Mouse (Mus musculus): ENCODE data around the gene Lhx9.

Lhx9 gene

DNA sequence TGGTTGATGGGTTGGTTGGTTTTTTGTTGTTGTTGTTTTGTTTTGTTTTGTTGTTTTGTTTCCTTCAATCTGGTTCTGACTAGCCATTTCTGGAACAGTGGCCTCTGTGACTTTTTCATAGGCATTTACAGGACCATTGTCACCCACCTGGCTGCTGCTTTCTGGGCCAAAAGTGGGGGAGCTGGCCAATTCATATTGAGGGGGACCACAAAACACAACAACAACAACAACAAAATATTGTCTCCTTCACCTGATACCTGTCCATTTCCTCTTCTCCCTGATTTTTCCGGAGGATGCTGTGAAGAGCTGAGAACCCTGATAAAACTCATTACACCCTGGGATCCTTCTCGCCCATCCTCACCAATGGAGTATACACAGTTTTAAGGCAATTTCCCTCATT lies 9.1 kb downstream of the Lhx9 start:
- no peak for DNase-seq

DNA sequence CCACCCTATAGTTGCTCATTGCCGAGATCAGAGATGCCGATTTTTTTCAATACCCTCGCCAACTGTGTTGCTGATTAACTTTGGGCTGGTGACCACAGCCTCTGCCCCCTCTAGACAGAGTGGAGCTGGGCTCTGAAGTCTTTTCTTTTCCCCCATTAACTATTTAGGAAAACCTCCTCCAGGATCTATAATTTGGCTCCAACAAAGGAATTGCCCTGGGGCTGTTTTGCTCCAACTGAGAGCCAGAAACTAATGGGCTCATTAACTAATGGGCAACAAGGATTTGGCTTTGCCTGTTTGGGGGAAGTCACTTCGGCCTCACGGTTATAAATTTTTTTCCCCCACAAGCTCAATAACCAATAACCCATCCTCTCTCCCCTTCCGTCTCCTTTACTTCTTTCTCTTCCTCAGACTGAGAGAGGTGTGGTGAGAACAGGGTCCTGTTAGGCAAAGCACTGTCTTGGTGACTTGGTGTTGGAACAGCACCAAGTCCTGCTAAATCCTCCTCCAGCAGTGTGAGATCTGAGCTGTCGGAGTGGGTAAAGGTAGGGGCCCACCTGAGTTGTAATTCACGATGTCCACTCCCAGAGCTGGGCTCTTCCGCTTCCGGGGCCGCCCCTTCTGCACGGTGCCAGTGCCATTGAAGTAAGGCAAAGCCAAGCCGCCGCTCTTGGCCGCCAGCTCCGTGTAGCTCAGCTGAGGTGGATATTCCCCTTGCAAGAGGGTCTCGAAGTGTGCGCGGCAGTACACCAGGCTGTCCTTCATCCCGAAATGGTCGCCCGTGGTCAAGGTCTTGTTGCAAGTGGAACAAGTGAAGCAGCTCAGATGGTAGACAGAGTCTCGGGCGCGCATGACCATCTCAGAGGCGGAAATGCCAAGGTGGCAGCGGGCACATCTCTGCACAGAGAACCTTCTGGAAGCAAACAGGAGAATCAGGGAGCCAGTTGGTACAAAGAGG lies 10.3 kb downstream of the Lhx9 start:
- DNase-seq: no peak

DNA sequence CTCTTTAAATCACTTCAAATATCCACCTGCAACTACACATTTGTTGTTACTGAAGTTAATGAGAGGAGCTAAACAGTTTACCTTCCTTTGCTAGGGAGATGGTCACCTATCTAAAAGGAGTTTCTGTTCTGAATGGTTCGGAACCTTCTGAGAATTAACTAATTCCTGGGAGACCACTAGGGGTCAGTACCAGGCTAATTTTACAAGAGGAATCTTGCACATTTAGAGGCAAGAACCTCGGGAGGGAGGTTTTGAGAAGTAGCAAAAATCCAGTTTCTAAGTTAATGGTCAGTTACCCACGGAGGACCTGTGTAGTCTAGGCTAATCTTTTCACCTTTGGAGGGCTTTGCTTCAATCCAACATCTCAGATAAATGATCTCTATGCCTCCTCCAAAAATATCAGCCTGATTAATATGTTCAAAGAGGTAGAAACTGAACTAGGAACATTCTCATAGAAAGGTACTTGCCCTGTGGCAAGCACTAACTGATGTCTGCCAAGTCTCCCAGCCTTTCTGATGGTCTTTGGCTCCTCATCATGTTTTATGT lies 12.9 kb downstream of the Lhx9 start:
- DNase-seq: no peak

DNA sequence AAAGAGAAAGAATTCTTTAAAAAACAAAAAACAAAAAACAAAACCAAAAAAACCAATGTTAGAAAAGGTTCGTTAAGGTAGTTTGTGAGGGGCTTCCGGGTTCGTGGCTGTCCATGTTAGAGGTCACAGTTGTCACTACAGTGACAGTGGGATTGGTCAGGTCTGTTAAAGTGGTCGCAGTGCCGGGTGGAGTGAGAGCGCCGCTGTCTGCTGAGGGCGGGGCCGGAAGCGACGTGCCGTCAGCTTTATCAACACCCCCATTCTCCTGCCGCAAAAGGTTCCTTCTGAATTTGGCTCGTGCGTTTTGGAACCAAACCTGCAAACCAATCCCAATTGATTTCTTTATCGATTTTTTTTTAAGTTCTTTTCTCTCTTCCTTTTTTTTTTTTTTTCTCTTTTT lies 17.1 kb downstream of the Lhx9 start:
- DNase-seq: no peak

DNA sequence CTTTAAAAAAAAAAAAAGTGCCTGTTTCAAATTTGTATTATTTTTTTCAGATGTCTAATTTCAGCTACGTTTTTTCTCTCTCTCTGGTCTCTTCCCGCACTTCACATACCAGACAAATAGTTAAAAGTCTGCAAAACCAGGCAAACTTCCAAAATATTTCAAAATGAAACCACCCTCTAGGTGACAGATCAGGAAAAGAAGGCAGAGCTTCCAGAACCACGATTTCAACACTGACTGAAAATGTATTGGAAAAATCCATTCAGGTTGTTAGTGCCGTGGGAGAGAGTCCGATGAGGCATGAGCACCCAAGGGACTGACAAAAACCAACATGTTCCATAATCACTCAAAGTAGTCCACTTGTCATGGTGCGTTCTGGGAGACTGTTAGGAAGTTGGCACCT lies 21.5 kb downstream of the Lhx9 start:
- DNase-seq: no peak

DNA sequence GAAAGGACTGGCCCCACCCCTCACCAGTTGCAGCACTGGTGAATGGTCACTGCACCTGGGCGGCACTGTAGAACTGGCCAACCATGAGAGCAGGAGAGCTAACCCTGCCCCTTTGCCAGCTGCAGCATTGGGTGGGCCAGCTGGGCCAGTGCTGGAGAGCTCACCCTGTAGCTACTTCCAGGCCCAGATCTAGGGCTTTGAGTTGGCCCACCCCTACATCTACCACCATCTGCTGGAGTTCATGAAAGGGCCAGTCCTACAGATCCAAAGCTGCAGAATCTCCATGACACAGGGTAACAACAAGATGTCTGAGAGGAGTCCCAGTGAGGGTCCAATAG lies 25.4 kb downstream of the Lhx9 start:
- no peak for DNase-seq

DNA sequence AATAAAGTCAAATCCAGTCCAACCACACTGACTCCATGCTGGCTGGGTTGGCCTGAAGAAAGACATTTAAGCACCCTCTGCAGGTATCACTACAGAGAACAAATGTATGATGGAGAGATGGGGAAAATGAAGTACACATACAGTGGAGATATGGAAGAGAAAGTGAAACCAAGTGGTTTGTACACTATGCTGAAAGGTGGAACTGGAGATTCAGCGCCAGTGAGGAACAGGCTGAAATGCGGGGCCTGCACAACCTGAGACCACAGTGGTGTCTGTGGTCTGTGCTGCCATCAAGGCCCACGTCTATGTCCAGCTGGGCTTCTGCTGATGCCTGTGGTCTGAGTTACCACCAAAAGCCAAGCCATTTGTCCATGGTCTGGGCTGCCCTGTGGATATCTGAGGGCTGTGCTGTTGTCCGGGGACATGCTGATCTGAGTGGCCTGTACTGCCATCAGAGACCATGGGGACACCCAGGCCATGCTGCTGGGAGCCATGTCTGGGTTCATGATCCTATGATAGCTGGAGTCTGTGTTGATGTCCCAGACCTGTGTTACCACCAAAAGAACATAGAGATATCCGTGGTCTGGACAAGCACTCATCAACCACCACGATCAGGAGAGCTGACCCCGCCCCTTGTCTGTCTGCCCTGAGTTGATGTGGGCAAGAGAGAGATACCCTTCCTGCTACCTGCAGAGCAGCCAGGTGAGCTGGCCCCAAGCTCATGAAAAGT lies 26.0 kb downstream of the Lhx9 start:
- DNase-seq: no peak

DNA sequence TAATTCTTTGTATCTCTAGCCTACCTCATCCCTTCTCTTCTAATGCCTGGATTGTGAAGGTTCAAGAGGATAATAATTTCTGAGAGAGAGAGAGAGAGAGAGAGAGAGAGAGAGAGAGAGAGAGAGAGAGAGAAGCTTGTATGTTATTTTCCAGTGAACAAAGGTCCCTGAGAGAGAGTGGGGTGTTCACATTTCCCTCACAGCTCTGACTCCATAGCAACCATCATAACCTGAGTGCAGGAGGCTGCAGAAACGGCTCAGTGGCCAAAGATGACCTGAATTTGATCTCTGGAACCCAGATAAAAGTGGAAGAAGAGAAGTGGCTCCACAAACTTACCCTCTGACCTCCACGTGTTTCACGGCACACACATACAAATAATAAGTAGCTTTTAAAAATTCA lies 46.6 kb downstream of the Lhx9 start:
- no peak for DNase-seq

DNA sequence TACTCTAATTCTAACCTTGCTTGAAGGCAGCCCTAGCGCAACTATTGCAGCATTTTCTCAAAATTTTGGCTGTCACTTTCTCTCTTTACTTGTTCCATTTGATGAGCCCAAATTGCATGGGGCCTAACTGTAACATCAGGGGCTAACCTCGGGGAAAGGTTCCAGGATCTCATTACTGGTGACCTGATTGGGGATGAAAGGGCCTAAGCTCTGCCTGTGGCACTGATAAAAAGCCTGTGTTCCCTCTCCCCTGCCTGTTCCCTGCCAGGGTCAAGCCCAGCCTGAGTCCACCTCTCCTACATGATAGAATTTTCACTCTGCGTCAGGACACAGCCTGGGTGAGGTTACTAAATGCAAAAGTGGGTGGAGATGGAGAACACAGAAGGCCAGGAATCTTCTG lies 47.1 kb downstream of the Lhx9 start:
- DNase-seq: no peak

DNA sequence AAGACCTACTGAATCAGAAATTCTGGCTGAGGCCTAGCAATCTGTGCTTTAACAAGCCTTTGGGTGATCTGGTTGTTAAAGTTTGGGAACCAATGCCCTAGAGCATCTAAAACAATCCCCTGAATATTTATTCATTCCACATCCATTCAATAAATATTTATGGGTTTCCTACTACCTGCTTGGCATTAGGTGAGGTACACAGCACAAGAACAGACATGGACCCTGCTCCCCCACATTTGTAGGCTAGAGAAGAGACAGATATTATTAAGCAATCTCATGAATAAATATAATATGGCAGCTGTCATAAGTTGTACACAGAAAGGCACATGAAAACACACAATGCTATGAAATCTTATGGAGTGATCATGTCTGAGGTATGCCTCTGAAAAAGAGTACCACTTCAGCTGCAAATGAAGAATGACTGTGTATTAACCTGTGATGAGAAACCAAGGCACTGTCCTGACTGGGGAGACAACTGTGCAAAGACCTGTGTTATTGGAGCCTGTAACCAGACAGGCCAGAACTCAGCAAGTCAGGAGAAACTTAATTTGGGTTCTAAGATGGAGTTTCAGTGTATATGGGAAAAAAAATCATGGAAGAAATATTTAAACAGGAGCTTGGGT lies 48.6 kb downstream of the Lhx9 start:
- DNase-seq: no peak

DNA sequence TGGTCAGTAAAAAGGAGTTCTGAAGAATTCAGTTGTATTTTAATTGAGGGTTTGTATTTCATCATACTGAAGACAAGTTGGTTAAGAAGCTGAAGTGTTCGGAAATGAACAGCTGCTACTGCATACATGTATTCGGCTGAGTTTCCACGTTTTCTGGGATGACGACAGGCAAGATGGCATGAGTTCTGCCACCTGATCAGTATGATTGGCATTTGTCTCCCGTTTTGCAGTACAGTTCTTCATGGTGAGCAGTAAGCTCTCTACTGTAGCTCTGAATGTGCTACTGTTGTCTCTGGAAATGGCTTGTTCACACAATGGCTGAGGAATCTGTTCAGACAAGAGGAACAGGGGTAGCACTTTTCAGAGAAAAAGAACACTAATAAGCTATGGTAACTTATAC lies 50.3 kb downstream of the Lhx9 start:
- no peak for DNase-seq

DNA sequence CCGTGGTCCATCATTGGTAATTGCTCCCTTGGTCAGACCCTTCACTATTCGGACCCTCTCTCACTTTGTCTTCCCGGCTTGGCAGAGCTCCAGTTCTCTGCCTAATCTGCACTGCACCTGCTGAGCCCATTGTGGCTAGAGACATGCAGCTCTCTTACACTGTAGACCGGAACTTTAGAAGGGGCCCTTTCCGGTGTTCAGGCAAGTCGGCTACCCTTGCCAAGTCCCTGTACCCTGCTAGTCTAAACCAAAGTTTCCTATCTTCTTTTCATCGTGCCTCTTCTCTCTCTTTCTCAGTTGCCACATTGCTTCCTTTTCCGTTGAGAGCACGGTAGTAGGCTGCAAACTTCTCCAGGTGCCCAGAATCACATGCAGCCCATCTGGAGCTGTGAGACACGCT lies 62.5 kb downstream of the Lhx9 start:
- DNase-seq: no peak

DNA sequence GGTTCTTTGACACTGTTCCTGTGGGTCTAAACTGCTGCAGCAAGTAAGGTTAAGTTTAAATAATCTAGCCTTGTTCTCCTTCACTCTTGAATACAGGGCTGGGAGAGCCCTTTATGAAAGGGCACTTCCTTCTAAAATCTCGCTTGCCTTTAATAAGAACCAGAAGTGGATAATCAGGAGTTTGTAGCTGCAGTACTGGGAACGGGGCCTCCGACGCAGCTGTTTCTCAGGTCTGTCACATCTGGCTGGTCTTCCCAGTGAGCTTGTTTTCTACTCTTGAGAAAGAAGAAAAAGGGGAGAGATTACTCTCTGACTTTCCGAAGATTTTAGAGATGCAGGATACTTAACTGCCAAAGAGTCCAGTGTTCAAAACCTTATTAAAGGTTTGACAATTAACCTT lies 64.4 kb downstream of the Lhx9 start:
- DNase-seq: no peak
